Mouse (Mus musculus): ENCODE measurements around the gene Capn5.

DNA sequence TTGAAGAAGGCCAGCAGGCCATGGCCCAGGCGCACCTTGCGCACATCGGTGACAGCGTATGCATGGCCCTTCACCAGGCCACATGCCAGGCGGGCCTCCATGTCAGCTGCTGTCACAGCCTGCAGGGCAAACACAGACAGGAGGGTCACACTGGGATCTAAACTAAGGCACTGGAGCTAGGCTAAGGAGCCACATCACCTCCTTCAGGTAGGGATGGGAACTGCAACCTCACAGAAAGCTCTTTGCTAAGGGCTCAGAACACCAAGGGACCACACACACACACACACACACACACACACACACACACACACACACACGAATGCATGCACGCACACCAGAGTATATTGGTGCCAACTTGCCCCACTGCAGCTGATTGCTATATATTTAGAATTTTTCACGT, 46.3 kb downstream of the Capn5 start:
- TF ChIP-seq GATA1 (IDR thresholded peaks at IDR 0.05; ENCODE audit: low read depth, low read length) (no peak), USF1 (IDR thresholded peaks at IDR 0.05; ENCODE audit: low read depth, low read length) (no peak), POLR2A (IDR thresholded peaks at IDR 0.05; ENCODE audit: control insufficient read depth in 1 of 2, insufficient read depth in 1 of 2, low read depth in 1 of 2, low read length in 2 of 2, poor library complexity in 1 of 2) (no peak), CTCF (IDR thresholded peaks at IDR 0.05 in 2 of 3, conservative IDR thresholded peaks at IDR 0.05 in 1 of 3; ENCODE audit: control insufficient read depth in 1 of 3, insufficient read depth in 1 of 3, low read depth in 2 of 3, low read length in 3 of 3, poor library complexity in 1 of 3, severe bottlenecking in 1 of 3) (peak; percentile 18 to 40 (median 37); a peak in 4 of 6 replicates), ZC3H11A (IDR thresholded peaks at IDR 0.05; ENCODE audit: low read depth, low read length) (no peak), MAFK (IDR thresholded peaks at IDR 0.05; ENCODE audit: borderline replicate concordance, low read depth, low read length) (no peak), POLR2AphosphoS2 (IDR thresholded peaks at IDR 0.05; ENCODE audit: low read length) (no peak), MEF2A (IDR thresholded peaks at IDR 0.05; ENCODE audit: extremely low read depth, insufficient replicate concordance, low read depth, low read length, poor library complexity, severe bottlenecking) (no peak)

Data from MEL (cell line).